Mouse (Mus musculus) layer of hippocampus, adult 8-10 months (tissue): ENCODE results near the gene Triobp. TPM values are rescaled to one million over a fixed set of nuclear protein-coding genes. Genes with fewer than 3 reads are reported as not detected.

Experiments
- microRNA-seq, 2 experiments: library from miRNA; unstranded; fragments of <30 nt; microRNA quantifications; one replicate each; pipeline ENCODE4 v1.2.0; 2022
- total RNA-seq, 4 experiments: library from RNA; stranded (reverse); gene quantifications; 2 replicates each; pipeline ENCODE4 v1.2.4; 2022

Triobp gene
- total RNA-seq, 4 experiments from 2014 or later: 7.0 to 14.1 (median 11.5) TPM

Small RNA genes within 50 kb of the gene (microRNA-seq; reads per million reads assigned to microRNA genes)
- gene Mir6956: 0.64 to 3.0 reads per million in 2 experiments

Other genes starting within 250 kb of the Triobp start
- gene Elfn2, start 229.0 kb upstream of the Triobp start, total RNA-seq: 100 to 1,000 TPM; 176 to 224 (median 201) TPM
- 10 to 100 TPM in 1 of 4 experiments, 1 to 10 TPM in 3; 6.5 to 11.2 (median 8.1) TPM for gene Mfng, start 174.2 kb upstream of the Triobp start, total RNA-seq
- 1 to 10 TPM; 6.6 to 8.2 (median 6.9) TPM for gene Card10, start 144.7 kb upstream of the Triobp start, total RNA-seq
- 10 to 100 TPM; 14.5 to 18.7 (median 16.2) TPM for gene Cdc42ep1, start 105.1 kb upstream of the Triobp start, total RNA-seq
- not detected for gene Lgals2, start 92.2 kb upstream of the Triobp start, total RNA-seq
- gene Gga1, start 70.5 kb upstream of the Triobp start, total RNA-seq: 10 to 100 TPM; 59.2 to 63.9 (median 62.6) TPM
- gene Gm49510, start 48.1 kb upstream of the Triobp start, total RNA-seq: 1 to 10 TPM in 1 of 4 experiments, under 1 TPM in 2, not detected in 1; 0.34 to 1.2 (median 0.38) TPM
- 10 to 100 TPM; 28.9 to 33.0 (median 31.8) TPM for gene Sh3bp1, start 48.0 kb upstream of the Triobp start, total RNA-seq
- gene Pdxp, start 33.8 kb upstream of the Triobp start, total RNA-seq: 100 to 1,000 TPM; 140 to 156 (median 148) TPM
- 10 to 100 TPM; 16.9 to 40.3 (median 28.2) TPM for gene Lgals1, start 21.0 kb upstream of the Triobp start, total RNA-seq
- 10 to 100 TPM; 34.4 to 41.8 (median 37.7) TPM for gene Nol12, start 12.8 kb upstream of the Triobp start, total RNA-seq
- 10 to 100 TPM; 73.6 to 88.0 (median 81.8) TPM for gene H1f0, start 80.7 kb downstream of the Triobp start, total RNA-seq
- 1 to 10 TPM in 1 of 4 experiments, under 1 TPM in 1, not detected in 2; 0.81 to 1.0 TPM for gene Galr3, start 94.2 kb downstream of the Triobp start, total RNA-seq
- 10 to 100 TPM; 17.3 to 23.9 (median 18.2) TPM for gene Ankrd54, start 115.2 kb downstream of the Triobp start, total RNA-seq
- gene Eif3l, start 127.5 kb downstream of the Triobp start, total RNA-seq: 10 to 100 TPM; 76.9 to 82.0 (median 77.9) TPM
- 10 to 100 TPM; 36.0 to 40.9 (median 38.3) TPM for gene Micall1, start 161.2 kb downstream of the Triobp start, total RNA-seq
- 100 to 1,000 TPM in 1 of 4 experiments, 10 to 100 TPM in 3; 78.1 to 105 (median 92.0) TPM for gene Polr2f, start 193.3 kb downstream of the Triobp start, total RNA-seq
- gene 1700088E04Rik, start 193.5 kb downstream of the Triobp start, total RNA-seq: 10 to 100 TPM in 3 of 4 experiments, 1 to 10 TPM in 1; 9.4 to 12.9 (median 11.1) TPM
- 10 to 100 TPM; 34.6 to 40.4 (median 37.8) TPM for gene Sox10, start 217.5 kb downstream of the Triobp start, total RNA-seq